Mouse (Mus musculus): ENCODE data around the gene Sh2d3c. TPM values are rescaled to one million over a fixed set of nuclear protein-coding genes. Genes with fewer than 3 reads are reported as not detected.

Sh2d3c gene
- polyA plus RNA-seq, 1 experiment from 2014 or later: 23.7 TPM

DNA sequence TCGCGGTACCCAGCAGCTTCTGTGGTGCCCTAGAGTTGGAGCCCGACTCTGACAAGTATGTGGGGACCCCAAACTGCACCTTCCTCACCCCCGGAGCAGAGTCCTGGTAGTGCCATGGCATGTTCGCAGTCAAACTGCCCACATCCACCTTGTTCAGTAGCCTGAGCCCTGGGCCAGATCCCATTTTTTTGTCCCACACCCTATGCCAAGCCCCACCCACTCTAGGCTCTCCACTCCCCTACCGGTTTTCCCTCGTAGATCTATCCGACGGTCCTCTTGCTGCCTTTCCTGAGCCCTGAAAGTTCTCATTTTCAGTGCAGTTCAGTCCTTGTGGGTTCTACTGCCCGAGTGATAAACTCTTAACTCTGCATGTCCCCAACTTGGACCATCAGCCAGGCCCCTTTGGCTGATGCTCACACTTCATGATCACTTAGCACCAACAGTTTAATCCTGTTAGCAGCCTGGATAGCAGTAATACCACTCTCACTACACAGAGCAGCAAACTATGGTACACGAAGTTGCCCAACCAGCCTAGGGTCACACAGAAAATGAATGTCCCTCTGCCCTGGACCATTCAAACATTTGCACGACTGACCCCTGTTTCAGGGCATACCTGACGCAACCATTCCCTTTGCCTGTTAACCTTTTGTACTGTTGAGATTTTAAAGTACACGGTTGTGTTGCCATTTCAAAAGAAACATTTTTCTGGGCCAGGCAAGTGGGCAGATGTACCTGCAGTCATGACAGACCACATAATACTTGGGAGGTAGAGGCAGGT lies 19.7 kb upstream of the Sh2d3c start:
- Histone ChIP-seq H3K4me3 (ENCODE audit: control insufficient read depth in 1 of 2, insufficient read depth in 1 of 2, low read depth in 1 of 2, low read length in 2 of 2) (no peak overlapping the region), H3K36me3 (ENCODE audit: control insufficient read depth, insufficient read depth, low read length) (peaks cover 33% of the 10 kb centered on the region), H3K9me3 (ENCODE audit: control insufficient read depth, low read length) (no peaks in the 10 kb centered on the region), H3K4me1 (ENCODE audit: control insufficient read depth in 2 of 2, insufficient read depth in 2 of 2, low read length in 2 of 2) (no peaks in the 10 kb centered on the region), H3K27ac (replicated peaks in 1 of 2; ENCODE audit: control insufficient read depth in 1 of 2, insufficient read depth in 1 of 2, low read depth in 2 of 2, low read length in 2 of 2) (no peak overlapping the region), H3K4me2 (ENCODE audit: low read length) (no peak overlapping the region), H3K9ac (ENCODE audit: low read length) (no peak overlapping the region), H3K27me3 (ENCODE audit: control insufficient read depth, insufficient read depth, low read length) (no peaks in the 10 kb centered on the region)
- 75% methylated on average over 14 of the region's 14 CpGs for WGBS
- no peak; the same call in 1 of the 2 replicates for ATAC-seq (ENCODE audit: insufficient number of reproducible peaks, insufficient read depth, low FRiP score, low read depth)

GRCm38 (mm10) chr2:32703046-32703445 lies 17.8 kb upstream of the Sh2d3c start:
- H3K9me3 ChIP-seq (ENCODE audit: control insufficient read depth, low read length): no peaks in the 10 kb centered on the region
- no peak overlapping the region for H3K27ac ChIP-seq (replicated peaks in 1 of 2; ENCODE audit: control insufficient read depth in 1 of 2, insufficient read depth in 1 of 2, low read depth in 2 of 2, low read length in 2 of 2)
- no peak overlapping the region for H3K4me2 ChIP-seq (ENCODE audit: low read length)
- H3K4me1 ChIP-seq (ENCODE audit: control insufficient read depth in 2 of 2, insufficient read depth in 2 of 2, low read length in 2 of 2): no peaks in the 10 kb centered on the region
- 93% methylated on average over 8 of the region's 8 CpGs for whole genome bisulfite sequencing
- no peaks in the 10 kb centered on the region for H3K27me3 ChIP-seq (ENCODE audit: control insufficient read depth, insufficient read depth, low read length)
- no peak overlapping the region for H3K4me3 ChIP-seq (ENCODE audit: control insufficient read depth in 1 of 2, insufficient read depth in 1 of 2, low read depth in 1 of 2, low read length in 2 of 2)
- ATAC-seq (ENCODE audit: insufficient number of reproducible peaks, insufficient read depth, low FRiP score, low read depth): no peak
- no peak overlapping the region for H3K9ac ChIP-seq (ENCODE audit: low read length)
- H3K36me3 ChIP-seq (ENCODE audit: control insufficient read depth, insufficient read depth, low read length): peaks cover 52% of the 10 kb centered on the region

DNA sequence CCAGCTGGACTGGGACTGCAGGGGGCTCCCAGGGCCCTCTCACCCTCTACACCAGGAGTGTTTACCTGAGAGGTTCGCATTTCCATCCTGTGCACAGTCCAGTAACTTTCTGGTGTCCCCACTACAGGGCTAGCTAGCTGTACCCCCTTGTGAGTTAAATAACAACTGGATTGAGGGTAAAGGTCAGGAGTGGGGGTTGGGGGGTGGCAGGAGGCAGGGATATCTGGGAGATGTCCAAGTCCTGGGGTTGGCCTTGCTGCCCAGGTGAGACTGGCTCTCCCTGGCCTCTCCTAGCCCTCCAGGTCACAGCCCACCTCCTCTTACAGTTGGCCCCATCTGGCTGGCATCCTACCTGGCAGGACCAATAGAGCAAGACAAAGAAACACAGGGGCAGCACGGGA lies 16.8 kb upstream of the Sh2d3c start, which contains the start of gene Fpgs:
Fpgs (minus strand) TSS at position 125 of the 401 bp plus-strand sequence.
- no peak within 1 kb of the TSS for H3K4me3 ChIP-seq (ENCODE audit: control insufficient read depth in 1 of 2, insufficient read depth in 1 of 2, low read depth in 1 of 2, low read length in 2 of 2)
- 79% methylated on average over 2 of the region's 2 CpGs for WGBS
- no peak within 1 kb of the TSS for H3K4me2 ChIP-seq (ENCODE audit: low read length)
- H3K9me3 ChIP-seq (ENCODE audit: control insufficient read depth, low read length): no peaks in the 10 kb centered on the region
- H3K9ac ChIP-seq (ENCODE audit: low read length): no peak within 1 kb of the TSS
- H3K4me1 ChIP-seq (ENCODE audit: control insufficient read depth in 2 of 2, insufficient read depth in 2 of 2, low read length in 2 of 2): no peaks in the 10 kb centered on the region
- ATAC-seq (ENCODE audit: insufficient number of reproducible peaks, insufficient read depth, low FRiP score, low read depth): no peak
- peaks cover 62% of the 10 kb centered on the region for H3K36me3 ChIP-seq (ENCODE audit: control insufficient read depth, insufficient read depth, low read length)
- no peak within 1 kb of the TSS for H3K27ac ChIP-seq (replicated peaks in 1 of 2; ENCODE audit: control insufficient read depth in 1 of 2, insufficient read depth in 1 of 2, low read depth in 2 of 2, low read length in 2 of 2)
- H3K27me3 ChIP-seq (ENCODE audit: control insufficient read depth, insufficient read depth, low read length): no peaks in the 10 kb centered on the region

DNA sequence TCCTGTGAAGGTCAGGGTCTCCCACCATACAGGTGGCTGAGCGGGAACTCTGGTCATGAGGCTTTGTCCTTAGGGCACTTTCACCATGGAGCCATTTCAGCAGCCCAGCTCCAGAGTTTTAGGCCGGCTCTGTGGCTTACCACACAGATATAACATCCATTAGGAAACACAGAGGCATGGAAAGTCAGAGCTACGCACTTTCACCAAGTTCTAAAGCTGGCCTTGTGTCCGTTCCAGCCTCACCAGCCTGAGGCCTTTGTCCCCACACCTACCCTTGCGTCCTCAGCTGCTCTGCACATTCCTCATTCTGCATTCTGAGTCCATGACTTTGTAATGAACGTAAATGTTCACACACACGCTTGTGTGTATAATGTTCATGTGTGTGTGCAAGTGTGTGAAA lies 15.8 kb upstream of the Sh2d3c start:
- Histone ChIP-seq H3K4me2 (ENCODE audit: low read length) (no peak overlapping the region), H3K9me3 (ENCODE audit: control insufficient read depth, low read length) (no peaks in the 10 kb centered on the region), H3K27me3 (ENCODE audit: control insufficient read depth, insufficient read depth, low read length) (no peaks in the 10 kb centered on the region), H3K36me3 (ENCODE audit: control insufficient read depth, insufficient read depth, low read length) (peaks cover 72% of the 10 kb centered on the region), H3K27ac (replicated peaks in 1 of 2; ENCODE audit: control insufficient read depth in 1 of 2, insufficient read depth in 1 of 2, low read depth in 2 of 2, low read length in 2 of 2) (no peak overlapping the region), H3K9ac (ENCODE audit: low read length) (no peak overlapping the region), H3K4me3 (ENCODE audit: control insufficient read depth in 1 of 2, insufficient read depth in 1 of 2, low read depth in 1 of 2, low read length in 2 of 2) (no peak overlapping the region), H3K4me1 (ENCODE audit: control insufficient read depth in 2 of 2, insufficient read depth in 2 of 2, low read length in 2 of 2) (no peaks in the 10 kb centered on the region)
- ATAC-seq (ENCODE audit: insufficient number of reproducible peaks, insufficient read depth, low FRiP score, low read depth): no peak
- 90% methylated on average over 7 of the region's 7 CpGs for WGBS

GRCm38 (mm10) chr2:32706971-32707370 lies 13.9 kb upstream of the Sh2d3c start:
- Histone ChIP-seq H3K27ac (replicated peaks in 1 of 2; ENCODE audit: control insufficient read depth in 1 of 2, insufficient read depth in 1 of 2, low read depth in 2 of 2, low read length in 2 of 2) (no peak overlapping the region), H3K27me3 (ENCODE audit: control insufficient read depth, insufficient read depth, low read length) (no peaks in the 10 kb centered on the region), H3K36me3 (ENCODE audit: control insufficient read depth, insufficient read depth, low read length) (peaks cover 89% of the 10 kb centered on the region), H3K9ac (ENCODE audit: low read length) (no peak overlapping the region), H3K4me2 (ENCODE audit: low read length) (no peak overlapping the region), H3K4me3 (ENCODE audit: control insufficient read depth in 1 of 2, insufficient read depth in 1 of 2, low read depth in 1 of 2, low read length in 2 of 2) (no peak overlapping the region), H3K9me3 (ENCODE audit: control insufficient read depth, low read length) (no peaks in the 10 kb centered on the region), H3K4me1 (ENCODE audit: control insufficient read depth in 2 of 2, insufficient read depth in 2 of 2, low read length in 2 of 2) (peaks cover 3 to 11% of the 10 kb centered on the region in 2 experiments)
- WGBS: 92% methylated on average over 6 of the region's 6 CpGs
- ATAC-seq (ENCODE audit: insufficient number of reproducible peaks, insufficient read depth, low FRiP score, low read depth): no peak

DNA sequence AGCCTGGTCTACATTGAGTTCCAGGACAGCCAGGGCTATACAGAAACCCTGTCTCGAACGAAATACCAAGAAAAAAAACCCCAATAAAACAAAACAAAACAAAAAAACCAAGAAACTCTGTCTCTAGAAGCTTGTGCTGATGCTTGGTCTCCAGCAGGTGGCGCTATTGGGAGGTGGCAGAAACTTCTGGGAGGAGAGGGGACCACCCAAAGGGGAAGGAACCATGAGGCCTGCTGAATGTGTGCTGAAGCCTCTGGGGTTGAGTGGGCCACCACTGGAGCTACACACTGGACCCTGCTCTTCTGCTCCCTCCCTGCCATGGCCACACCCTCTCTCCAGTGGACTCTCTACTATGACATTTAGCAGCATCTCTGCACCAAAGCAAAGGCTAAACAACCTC lies 12.2 kb upstream of the Sh2d3c start:
- 42% methylated on average over 3 of the region's 3 CpGs for WGBS
- H3K4me1 ChIP-seq (ENCODE audit: control insufficient read depth in 2 of 2, insufficient read depth in 2 of 2, low read length in 2 of 2): peaks cover 4 to 11% of the 10 kb centered on the region in 2 experiments
- no peak for ATAC-seq (ENCODE audit: insufficient number of reproducible peaks, insufficient read depth, low FRiP score, low read depth)
- no peaks in the 10 kb centered on the region for H3K27me3 ChIP-seq (ENCODE audit: control insufficient read depth, insufficient read depth, low read length)
- H3K27ac ChIP-seq (replicated peaks in 1 of 2; ENCODE audit: control insufficient read depth in 1 of 2, insufficient read depth in 1 of 2, low read depth in 2 of 2, low read length in 2 of 2): no peak overlapping the region
- H3K4me2 ChIP-seq (ENCODE audit: low read length): no peak overlapping the region
- H3K4me3 ChIP-seq (ENCODE audit: control insufficient read depth in 1 of 2, insufficient read depth in 1 of 2, low read depth in 1 of 2, low read length in 2 of 2): no peak overlapping the region
- H3K9me3 ChIP-seq (ENCODE audit: control insufficient read depth, low read length): no peaks in the 10 kb centered on the region
- no peak overlapping the region for H3K9ac ChIP-seq (ENCODE audit: low read length)
- H3K36me3 ChIP-seq (ENCODE audit: control insufficient read depth, insufficient read depth, low read length): peaks cover 81% of the 10 kb centered on the region

DNA sequence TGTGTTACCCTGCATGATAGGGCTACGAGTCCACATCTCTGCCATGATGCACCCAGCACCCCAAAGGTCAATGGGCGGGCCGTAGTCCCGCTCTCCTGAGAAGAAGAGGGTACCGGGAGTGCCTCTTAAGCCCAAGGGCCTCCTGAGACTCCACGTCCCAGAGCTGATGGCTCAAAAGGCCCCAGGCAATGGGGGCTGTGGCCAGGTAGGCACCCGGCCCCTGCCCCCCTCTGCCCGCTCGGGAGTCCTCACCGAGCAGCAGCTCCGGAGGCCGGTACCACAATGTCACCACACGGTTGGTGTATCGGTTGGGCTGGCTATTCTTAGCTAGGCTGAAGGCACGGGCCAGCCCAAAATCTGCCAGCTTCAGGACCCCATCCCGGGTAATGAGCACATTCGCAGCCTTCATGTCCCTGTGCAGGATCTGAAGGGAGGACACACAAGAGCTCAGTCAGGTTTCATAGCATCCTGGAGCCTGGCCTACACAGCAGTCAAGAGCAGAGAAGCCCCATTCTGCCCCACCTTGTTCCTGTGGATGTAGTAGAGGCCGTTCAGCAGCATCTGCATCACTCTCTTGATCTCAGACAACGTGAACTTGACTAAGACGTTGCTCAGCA lies 11.2 kb upstream of the Sh2d3c start:
- Histone ChIP-seq H3K9ac (ENCODE audit: low read length) (no peak overlapping the region), H3K27me3 (ENCODE audit: control insufficient read depth, insufficient read depth, low read length) (no peaks in the 10 kb centered on the region), H3K9me3 (ENCODE audit: control insufficient read depth, low read length) (no peaks in the 10 kb centered on the region), H3K4me1 (ENCODE audit: control insufficient read depth in 2 of 2, insufficient read depth in 2 of 2, low read length in 2 of 2) (peaks cover 10 to 21% of the 10 kb centered on the region in 2 experiments), H3K4me2 (ENCODE audit: low read length) (no peak overlapping the region), H3K4me3 (ENCODE audit: control insufficient read depth in 1 of 2, insufficient read depth in 1 of 2, low read depth in 1 of 2, low read length in 2 of 2) (no peak overlapping the region), H3K36me3 (ENCODE audit: control insufficient read depth, insufficient read depth, low read length) (peaks cover 71% of the 10 kb centered on the region), H3K27ac (replicated peaks in 1 of 2; ENCODE audit: control insufficient read depth in 1 of 2, insufficient read depth in 1 of 2, low read depth in 2 of 2, low read length in 2 of 2) (no peak overlapping the region)
- no peak for ATAC-seq (ENCODE audit: insufficient number of reproducible peaks, insufficient read depth, low FRiP score, low read depth)
- 90% methylated on average over 20 of the region's 20 CpGs for WGBS
